Mouse (Mus musculus): ENCODE measurements around the gene Nxpe5. TPM values are rescaled to one million over a fixed set of nuclear protein-coding genes. Genes with fewer than 3 reads are reported as not detected.

The Nxpe5 gene
- not detected in 2 replicates for polyA plus RNA-seq (2014; fragmentation: Nextera tagmentation; extraction: Ambion mirVana)

DNA sequence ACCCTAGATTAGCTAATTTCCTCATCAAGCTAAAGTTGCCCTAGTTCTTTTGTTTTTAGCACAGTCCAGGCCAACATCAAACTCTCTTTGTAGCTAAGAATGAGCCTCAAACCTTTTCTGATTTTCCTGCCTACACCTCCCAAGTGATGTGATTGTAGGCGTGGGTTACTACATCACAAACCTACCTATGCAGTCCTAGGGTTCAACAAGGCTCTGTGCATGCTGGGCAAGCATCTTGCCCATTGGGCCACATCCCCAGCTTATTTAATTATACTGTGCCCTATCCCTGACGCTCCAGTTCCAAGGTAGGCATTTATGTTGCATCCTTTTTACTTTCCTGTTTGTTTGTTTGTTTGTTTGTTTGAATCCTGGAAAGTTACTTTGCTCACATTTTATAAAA lies at the start of gene Nxpe5:
TSS of gene Nxpe5 (plus strand) at position 199 of the 400 bp plus-strand sequence.
- no peak within 1 kb of the TSS for H3K9ac ChIP-seq (ENCODE audit: low read length)
- 59% methylated on average over 2 of the region's 2 CpGs for WGBS
- no peak for DNase-seq (ENCODE audit: low spot score)
- ATAC-seq (ENCODE audit: insufficient read depth, low FRiP score, low TSS enrichment), result no peak
- no peaks in the 10 kb centered on the region for H3K9me3 ChIP-seq (ENCODE audit: control insufficient read depth, low read length)
- H3K4me3 ChIP-seq (ENCODE audit: low read depth, low read length), result no peak within 1 kb of the TSS
- no peaks in the 10 kb centered on the region for H3K4me1 ChIP-seq (ENCODE audit: control insufficient read depth, insufficient read depth, low read length)
- no peaks in the 10 kb centered on the region for H3K36me3 ChIP-seq (ENCODE audit: control insufficient read depth, insufficient read depth, low read length)
- H3K27ac ChIP-seq (ENCODE audit: low read depth, low read length), result no peak within 1 kb of the TSS
- no peak within 1 kb of the TSS for H3K4me2 ChIP-seq (ENCODE audit: low read depth)
- H3K27me3 ChIP-seq (ENCODE audit: control insufficient read depth, insufficient read depth, low read length), result no peaks in the 10 kb centered on the region

DNA sequence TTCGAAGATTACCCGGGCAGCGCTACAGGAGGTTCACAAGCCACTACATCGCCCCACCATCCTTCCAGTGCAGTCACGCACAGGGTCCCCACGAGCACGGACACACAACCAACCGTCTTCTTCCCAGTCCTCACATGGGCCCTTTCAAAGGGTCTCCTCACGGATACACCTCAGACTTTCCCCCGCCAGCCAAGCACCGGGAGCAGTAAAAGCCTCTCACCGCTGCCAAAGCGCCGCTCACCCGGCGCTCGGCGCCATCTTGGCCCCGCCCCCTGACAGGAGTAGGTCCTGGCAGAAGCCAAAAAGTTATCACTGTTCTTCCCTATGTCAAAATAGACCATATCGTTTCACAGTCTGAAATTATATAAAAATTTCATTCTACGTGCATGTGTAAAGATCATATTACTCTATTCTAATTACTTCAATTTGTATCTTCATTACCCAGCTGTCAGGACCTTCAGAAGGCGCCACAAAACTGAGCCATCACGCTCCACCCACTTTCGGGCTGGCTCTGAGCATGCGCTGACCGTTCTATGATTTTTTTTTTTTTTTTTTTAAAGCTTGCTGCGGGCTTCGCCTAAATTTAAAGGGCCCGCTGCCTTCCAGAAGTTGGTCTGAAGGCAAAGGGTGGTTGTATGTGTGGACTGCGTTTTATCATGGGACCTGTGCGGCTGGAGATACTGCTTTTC lies 38.6 kb upstream of the Nxpe5 start, which contains the start of the genes Taf6 and Cnpy4:
TSS of gene Taf6 (minus strand) at position 502 of the 689 bp plus-strand sequence.
TSS of gene Cnpy4 (plus strand) at position 536 of the 689 bp plus-strand sequence.
- peaks cover 6% of the 10 kb centered on the region for H3K36me3 ChIP-seq (ENCODE audit: control insufficient read depth, insufficient read depth, low read length)
- under 1% methylated on average over 31 of the region's 31 CpGs for WGBS
- H3K4me3 ChIP-seq (ENCODE audit: low read depth, low read length), result peak within 1 kb of the TSS; percentile 51
- H3K27ac ChIP-seq (ENCODE audit: low read depth, low read length), result no peak within 1 kb of the TSS
- H3K27me3 ChIP-seq (ENCODE audit: control insufficient read depth, insufficient read depth, low read length), result no peaks in the 10 kb centered on the region
- peak; percentile 79 for ATAC-seq (ENCODE audit: insufficient read depth, low FRiP score, low TSS enrichment)
- DNase-seq (ENCODE audit: low spot score), result peak; percentile 83
- H3K9ac ChIP-seq (ENCODE audit: low read length), result peak within 1 kb of the TSS; percentile 67
- H3K9me3 ChIP-seq (ENCODE audit: control insufficient read depth, low read length), result no peaks in the 10 kb centered on the region
- H3K4me2 ChIP-seq (ENCODE audit: low read depth), result peak within 1 kb of the TSS; percentile 69
- 0 out of 2 replicates have a peak, but pooled peaks cover 5% of the 10 kb centered on the region for H3K4me1 ChIP-seq (ENCODE audit: control insufficient read depth, insufficient read depth, low read length)

- under 1% methylated on average over 10 of the region's 10 CpGs for WGBS
- peak; percentile 81 for ATAC-seq (ENCODE audit: insufficient read depth, low FRiP score, low TSS enrichment)
- peak overlapping the region; percentile 67 for H3K9ac ChIP-seq (ENCODE audit: low read length)
- H3K27ac ChIP-seq (ENCODE audit: low read depth, low read length), result no peak overlapping the region
- no peaks in the 10 kb centered on the region; the same call in none of the 2 replicates for H3K36me3 ChIP-seq (ENCODE audit: control insufficient read depth, insufficient read depth, low read length)
- no peaks in the 10 kb centered on the region for H3K9me3 ChIP-seq (ENCODE audit: control insufficient read depth, low read length)
- H3K27me3 ChIP-seq (ENCODE audit: control insufficient read depth, insufficient read depth, low read length), result no peaks in the 10 kb centered on the region
- DNase-seq (ENCODE audit: low spot score), result peak; percentile 55
- peak overlapping the region; percentile 53 for H3K4me2 ChIP-seq (ENCODE audit: low read depth)
- H3K4me1 ChIP-seq (ENCODE audit: control insufficient read depth, insufficient read depth, low read length), result 0 out of 2 replicates have a peak, but pooled peaks cover 5% of the 10 kb centered on the region
- peak overlapping the region; percentile 51 for H3K4me3 ChIP-seq (ENCODE audit: low read depth, low read length)
These were observed 37.9 kb upstream of the Nxpe5 start for GRCm38 (mm10) chr5:138187661-138188306.

DNA sequence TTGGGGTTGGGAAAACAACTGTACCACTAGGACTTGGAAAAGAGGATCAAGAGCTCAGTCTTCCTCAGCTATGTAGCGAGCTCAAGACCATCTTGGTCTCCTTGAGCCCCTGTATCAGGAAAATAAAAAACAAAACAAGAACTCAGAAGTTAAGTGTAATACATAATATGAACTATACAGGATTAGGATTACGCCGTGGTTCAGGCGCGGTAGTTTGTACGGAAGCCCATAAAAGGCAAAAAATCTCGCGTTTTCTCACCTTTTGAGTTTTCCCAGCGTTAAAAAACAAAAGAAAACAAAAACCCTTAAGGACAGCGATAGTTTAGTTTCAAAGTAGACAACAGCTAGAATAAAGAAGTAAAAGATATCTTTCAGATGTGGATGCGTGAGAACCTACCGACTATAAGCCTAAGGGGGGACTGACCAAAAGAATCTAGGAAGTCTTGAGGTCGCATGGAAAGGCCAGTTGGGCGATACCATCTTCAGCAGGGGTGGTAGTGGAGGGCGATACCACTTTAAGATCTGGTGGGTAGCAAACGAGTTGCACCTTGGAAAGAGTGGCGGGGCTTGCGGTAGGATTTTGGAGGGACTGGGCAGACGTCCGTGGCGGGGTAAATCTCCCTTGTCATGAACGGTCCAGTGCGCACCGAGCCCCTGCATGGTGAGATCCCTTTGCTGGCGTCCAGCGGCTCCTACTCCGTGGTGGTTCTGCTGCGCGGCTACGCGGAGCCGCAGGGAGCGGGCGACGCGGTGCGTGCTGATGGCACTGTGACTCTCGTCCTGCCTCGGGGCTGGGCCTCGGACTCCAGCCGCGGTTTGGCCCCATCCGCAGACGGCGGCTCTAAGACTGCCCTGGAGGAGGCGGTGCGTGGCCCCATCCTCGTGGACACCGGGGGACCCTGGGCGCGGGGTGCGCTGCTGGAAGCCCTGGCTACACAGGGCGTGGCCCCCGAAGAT lies 31.6 kb upstream of the Nxpe5 start, which contains the start of gene Mblac1:
TSS of gene Mblac1 (plus strand) at position 544 of the 957 bp plus-strand sequence.
- ATAC-seq (ENCODE audit: insufficient read depth, low FRiP score, low TSS enrichment) (peak; percentile 82), DNase-seq (ENCODE audit: low spot score) (peak; percentile 88)
- H3K4me1 ChIP-seq (ENCODE audit: control insufficient read depth, insufficient read depth, low read length), result peaks cover 4% of the 10 kb centered on the region; the same call in 1 of the 2 replicates
- peak within 1 kb of the TSS; percentile 99 for H3K4me2 ChIP-seq (ENCODE audit: low read depth)
- H3K36me3 ChIP-seq (ENCODE audit: control insufficient read depth, insufficient read depth, low read length), result no peaks in the 10 kb centered on the region; the same call in none of the 2 replicates
- peak within 1 kb of the TSS; percentile 76 for H3K27ac ChIP-seq (ENCODE audit: low read depth, low read length)
- H3K27me3 ChIP-seq (ENCODE audit: control insufficient read depth, insufficient read depth, low read length), result no peaks in the 10 kb centered on the region
- H3K4me3 ChIP-seq (ENCODE audit: low read depth, low read length), result peak within 1 kb of the TSS; percentile 67
- H3K9ac ChIP-seq (ENCODE audit: low read length), result peak within 1 kb of the TSS; percentile 86
- WGBS, result 8% methylated on average over 54 of the region's 54 CpGs
- no peaks in the 10 kb centered on the region for H3K9me3 ChIP-seq (ENCODE audit: control insufficient read depth, low read length)

DNA sequence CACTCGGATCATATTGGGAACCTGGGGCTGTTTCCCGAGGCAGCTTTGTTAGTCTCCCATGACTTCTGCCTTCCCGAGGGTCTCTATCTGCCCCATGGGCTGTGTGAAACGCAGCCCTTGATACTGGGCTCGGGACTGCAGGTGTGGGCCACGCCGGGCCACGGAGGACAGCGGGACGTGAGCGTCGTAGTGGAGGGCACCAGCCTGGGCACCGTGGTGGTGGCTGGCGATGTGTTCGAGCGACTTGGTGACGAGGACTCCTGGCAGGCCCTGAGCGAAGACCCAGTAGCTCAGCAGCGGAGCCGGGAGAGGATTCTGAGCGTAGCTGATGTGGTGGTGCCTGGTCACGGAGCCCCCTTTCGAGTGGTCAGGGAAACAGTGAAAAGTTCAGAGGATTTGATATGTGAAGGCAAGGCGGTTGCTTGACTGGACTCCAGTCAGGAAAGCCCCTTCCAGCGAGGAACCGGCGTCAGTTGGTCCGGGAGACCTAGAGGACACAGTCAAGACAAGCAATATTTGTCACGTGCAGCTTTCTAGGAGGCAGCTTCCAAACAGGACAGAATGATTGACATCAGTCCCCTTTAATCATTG lies 30.8 kb upstream of the Nxpe5 start:
- peaks cover 4% of the 10 kb centered on the region; the same call in 1 of the 2 replicates for H3K4me1 ChIP-seq (ENCODE audit: control insufficient read depth, insufficient read depth, low read length)
- peak overlapping the region; percentile 76 for H3K27ac ChIP-seq (ENCODE audit: low read depth, low read length)
- DNase-seq (ENCODE audit: low spot score) (peak; percentile 48), ATAC-seq (ENCODE audit: insufficient read depth, low FRiP score, low TSS enrichment) (peak; percentile 79)
- H3K27me3 ChIP-seq (ENCODE audit: control insufficient read depth, insufficient read depth, low read length), result no peaks in the 10 kb centered on the region
- WGBS, result 4% methylated on average over 29 of the region's 29 CpGs
- peak overlapping the region; percentile 99 for H3K4me2 ChIP-seq (ENCODE audit: low read depth)
- peak overlapping the region; percentile 86 for H3K9ac ChIP-seq (ENCODE audit: low read length)
- H3K9me3 ChIP-seq (ENCODE audit: control insufficient read depth, low read length), result no peaks in the 10 kb centered on the region
- no peaks in the 10 kb centered on the region; the same call in none of the 2 replicates for H3K36me3 ChIP-seq (ENCODE audit: control insufficient read depth, insufficient read depth, low read length)
- H3K4me3 ChIP-seq (ENCODE audit: low read depth, low read length), result peak overlapping the region; percentile 67

- ATAC-seq (ENCODE audit: insufficient read depth, low FRiP score, low TSS enrichment) (0 out of 2 replicates have a peak, but pooled peaks have one; percentile 4), DNase-seq (ENCODE audit: low spot score) (no peak)
- Histone ChIP-seq H3K27ac (ENCODE audit: low read depth, low read length) (no peak overlapping the region), H3K4me3 (ENCODE audit: low read depth, low read length) (no peak overlapping the region; the same call in 1 of the 2 replicates), H3K9me3 (ENCODE audit: control insufficient read depth, low read length) (no peaks in the 10 kb centered on the region), H3K27me3 (ENCODE audit: control insufficient read depth, insufficient read depth, low read length) (no peaks in the 10 kb centered on the region), H3K4me1 (ENCODE audit: control insufficient read depth, insufficient read depth, low read length) (peaks cover 4% of the 10 kb centered on the region; the same call in 1 of the 2 replicates), H3K9ac (ENCODE audit: low read length) (no peak overlapping the region), H3K36me3 (ENCODE audit: control insufficient read depth, insufficient read depth, low read length) (no peaks in the 10 kb centered on the region; the same call in 1 of the 2 replicates), H3K4me2 (ENCODE audit: low read depth) (peak overlapping the region; percentile 99; the same call in 1 of the 2 replicates)
- 86% methylated on average over 7 of the region's 7 CpGs for WGBS
These were observed 30.2 kb upstream of the Nxpe5 start for GRCm38 (mm10) chr5:138195463-138195862.

- H3K27me3 ChIP-seq (ENCODE audit: control insufficient read depth, insufficient read depth, low read length), result no peaks in the 10 kb centered on the region
- no peak overlapping the region for H3K9ac ChIP-seq (ENCODE audit: low read length)
- DNase-seq (ENCODE audit: low spot score) (no peak), ATAC-seq (ENCODE audit: insufficient read depth, low FRiP score, low TSS enrichment) (no peak)
- H3K27ac ChIP-seq (ENCODE audit: low read depth, low read length), result no peak overlapping the region
- no peaks in the 10 kb centered on the region for H3K36me3 ChIP-seq (ENCODE audit: control insufficient read depth, insufficient read depth, low read length)
- 32% methylated on average over 1 of the region's 1 CpGs for WGBS
- H3K9me3 ChIP-seq (ENCODE audit: control insufficient read depth, low read length), result no peaks in the 10 kb centered on the region
- H3K4me2 ChIP-seq (ENCODE audit: low read depth), result no peak overlapping the region
- 0 out of 2 replicates have a peak, but pooled peaks cover 4% of the 10 kb centered on the region for H3K4me1 ChIP-seq (ENCODE audit: control insufficient read depth, insufficient read depth, low read length)
- H3K4me3 ChIP-seq (ENCODE audit: low read depth, low read length), result no peak overlapping the region
These were observed 26.1 kb upstream of the Nxpe5 start for GRCm38 (mm10) chr5:138199576-138199975.

Data from neural tube, embryonic 11.5 days (tissue).